Mouse (Mus musculus) heart, postnatal 10 days (tissue): ENCODE measurements around the gene 4921539E11Rik. TPM values are rescaled to one million over a fixed set of nuclear protein-coding genes. Genes with fewer than 3 reads are reported as not detected.

Experiments
- total RNA-seq, 2 experiments: library from RNA; stranded (reverse); gene quantifications; 2 replicates each; pipeline ENCODE4 v1.2.3; 2021

Gene 4921539E11Rik
- total RNA-seq, 2 experiments from 2014 or later, result not detected

Other genes starting within 250 kb of the 4921539E11Rik start
- 10 to 100 TPM; 34.6 to 37.3 TPM for gene Mier1, start 176.5 kb downstream of the 4921539E11Rik start, total RNA-seq
- gene Wdr78, start 176.3 kb downstream of the 4921539E11Rik start, total RNA-seq, result 1 to 10 TPM; 1.1 to 1.4 TPM
- gene Slc35d1, start 75.7 kb downstream of the 4921539E11Rik start, total RNA-seq, result 1 to 10 TPM; 6.9 to 10.0 TPM
- gene Oma1, start 22.9 kb upstream of the 4921539E11Rik start, total RNA-seq, result 10 to 100 TPM; 16.4 to 18.0 TPM